Mouse (Mus musculus) heart, postnatal 0 days (tissue): Measurements from ENCODE around the gene Pak6.

Experiments used
- CTCF ChIP-seq: IDR thresholded peaks from 2 replicates; pipeline ENCODE4 v1.5.1; 2016; ENCODE audit warnings: antibody characterized with exemption, control low read depth, low read depth
- EP300 ChIP-seq: IDR thresholded peaks from 2 replicates; pipeline ENCODE4 v1.6.1; 2016; ENCODE audit warnings: antibody characterized with exemption, low read depth

- no peak for TF ChIP-seq CTCF
- TF ChIP-seq EP300 = no peak; the same call in 1 of the 2 replicates
These were observed 82.3 kb downstream of the Pak6 start, which contains the start of gene Inafm2 for GRCm38 (mm10) chr2:118745232-118745884.
